Mouse (Mus musculus) olfactory bulb, adult 2 months (tissue): ENCODE measurements around the gene Plcg1. TPM values are rescaled to one million over a fixed set of nuclear protein-coding genes. Genes with fewer than 3 reads are reported as not detected.

Experiments used
- H3K27ac ChIP-seq: fragments of 200-500 bp; 2 replicates; pipeline ENCODE4 v1.5.1; 2012; ENCODE audit warnings: low read depth, low read length; ENCODE audit not compliant: insufficient read depth
- H3K4me1 ChIP-seq: fragments of 200-500 bp; 2 replicates; pipeline ENCODE4 v1.6.1; 2012; ENCODE audit warnings: low read length; ENCODE audit not compliant: control insufficient read depth, insufficient read depth
- H3K4me3 ChIP-seq: fragments of 200-500 bp; 2 replicates; pipeline ENCODE4 v1.5.1; 2012; ENCODE audit warnings: mild to moderate bottlenecking, low read depth, low read length, moderate library complexity; ENCODE audit not compliant: insufficient read depth
- CTCF ChIP-seq: fragments of 200-500 bp; IDR thresholded peaks from 2 replicates; pipeline ENCODE4 v1.5.1; 2012; ENCODE audit warnings: low read depth, mild to moderate bottlenecking, low read length, moderate library complexity; ENCODE audit not compliant: insufficient read depth
- POLR2A ChIP-seq: fragments of 200-500 bp; IDR thresholded peaks from 2 replicates; pipeline ENCODE4 v1.6.1; 2012; ENCODE audit warnings: mild to moderate bottlenecking, low read depth, low read length, moderate library complexity; ENCODE audit not compliant: insufficient read depth
- WGBS: fragments of 180-500 bp; shearing (Covaris S2); methylation state at CpG from one replicate; pipeline ENCODE4 v1.1.7; 2018; 5-methylcytosine and 5-hydroxymethylcytosine counted together
- polyA plus RNA-seq: library from polyadenylated mRNA; stranded (reverse); fragments of >200 nt; gene quantifications from 2 replicates; pipeline ENCODE4 v1.2.4, GENCODE M21; 2012; ENCODE audit warnings: low replicate concordance; ENCODE audit not compliant: missing spikeins, insufficient read depth, insufficient read length

The Plcg1 gene
- polyA plus RNA-seq, 1 experiment = 164 TPM

- Histone ChIP-seq H3K4me3 (no peak overlapping the region), H3K27ac (no peak overlapping the region), H3K4me1 (peaks cover 5% of the 10 kb centered on the region; the same call in 1 of the 2 replicates)
- WGBS = 78% methylated on average over 3 of the region's 3 CpGs
- TF ChIP-seq CTCF (no peak), POLR2A (no peak)
Measured at GRCm38 (mm10) chr2:160763816-160764215, 32.7 kb downstream of the Plcg1 start.

GRCm38 (mm10) chr2:160764386-160764785 is 33.3 kb downstream of the Plcg1 start:
- no peak for TF ChIP-seq CTCF
- peaks cover 5% of the 10 kb centered on the region; the same call in 1 of the 2 replicates for H3K4me1 ChIP-seq
- no peak overlapping the region for H3K27ac ChIP-seq
- no peak overlapping the region for H3K4me3 ChIP-seq
- 78% methylated on average over 2 of the region's 2 CpGs for WGBS

- 82% methylated on average over 3 of the region's 3 CpGs for WGBS
- no peak overlapping the region for H3K27ac ChIP-seq
- TF ChIP-seq POLR2A = no peak
- no peak for TF ChIP-seq CTCF
- no peak overlapping the region for H3K4me3 ChIP-seq
- peaks cover 5% of the 10 kb centered on the region; the same call in 1 of the 2 replicates for H3K4me1 ChIP-seq
Measured at GRCm38 (mm10) chr2:160765096-160765495, 34.0 kb downstream of the Plcg1 start.

GRCm38 (mm10) chr2:160766371-160766771 is 35.3 kb downstream of the Plcg1 start:
- H3K27ac ChIP-seq = peak overlapping the region; percentile 12; the same call in 1 of the 2 replicates
- H3K4me3 ChIP-seq = no peak overlapping the region
- no peak for TF ChIP-seq POLR2A
- TF ChIP-seq CTCF = no peak
- peaks cover 5% of the 10 kb centered on the region; the same call in 1 of the 2 replicates for H3K4me1 ChIP-seq
- 50% methylated on average over 5 of the region's 5 CpGs for WGBS

- H3K4me1 ChIP-seq = peaks cover 5% of the 10 kb centered on the region; the same call in 1 of the 2 replicates
- WGBS = 85% methylated on average over 2 of the region's 2 CpGs
- TF ChIP-seq CTCF = no peak
- H3K4me3 ChIP-seq = no peak overlapping the region
- 0 out of 2 replicates have a peak overlapping the region, but pooled peaks have one; percentile 8 for H3K27ac ChIP-seq
Measured at GRCm38 (mm10) chr2:160767201-160767600, 36.1 kb downstream of the Plcg1 start.

GRCm38 (mm10) chr2:160768097-160768695 is 37.1 kb downstream of the Plcg1 start:
- no peak overlapping the region for H3K4me3 ChIP-seq
- 60% methylated on average over 4 of the region's 4 CpGs for WGBS
- peaks cover 5% of the 10 kb centered on the region; the same call in 1 of the 2 replicates for H3K4me1 ChIP-seq
- TF ChIP-seq POLR2A (no peak), CTCF (no peak)
- no peak overlapping the region for H3K27ac ChIP-seq

GRCm38 (mm10) chr2:160768997-160769396 is 37.9 kb downstream of the Plcg1 start:
- H3K4me1 ChIP-seq = peaks cover 5% of the 10 kb centered on the region; the same call in 1 of the 2 replicates
- TF ChIP-seq POLR2A = no peak
- no peak for TF ChIP-seq CTCF
- H3K27ac ChIP-seq = no peak overlapping the region
- no peak overlapping the region for H3K4me3 ChIP-seq
- WGBS = 95% methylated on average over 2 of the region's 2 CpGs

- H3K27ac ChIP-seq = no peak overlapping the region
- no peak overlapping the region for H3K4me3 ChIP-seq
- TF ChIP-seq POLR2A = no peak
- no peak for TF ChIP-seq CTCF
- peaks cover 5% of the 10 kb centered on the region; the same call in 1 of the 2 replicates for H3K4me1 ChIP-seq
Measured at GRCm38 (mm10) chr2:160770409-160770808, 39.3 kb downstream of the Plcg1 start.

GRCm38 (mm10) chr2:160770871-160771270 is 39.8 kb downstream of the Plcg1 start:
- H3K27ac ChIP-seq = no peak overlapping the region
- TF ChIP-seq CTCF = no peak
- no peak for TF ChIP-seq POLR2A
- peaks cover 4% of the 10 kb centered on the region; the same call in 1 of the 2 replicates for H3K4me1 ChIP-seq
- WGBS = 78% methylated on average over 1 of the region's 1 CpGs
- H3K4me3 ChIP-seq = no peak overlapping the region
